Mouse (Mus musculus) brain, adult 2 months (tissue): ENCODE results near the gene Hcst.

Experiments
- DNase-seq: peaks from one replicate; pipeline ENCODE4 v3.0.0; 2011; ENCODE audit warnings: low read depth, low spot score

Gene Hcst

GRCm38 (mm10) chr7:30419561-30420499 lies at the start of gene Hcst:
Gene Hcst (minus strand): TSS chr7:30419854.
- DNase-seq: peak; percentile 34

DNA sequence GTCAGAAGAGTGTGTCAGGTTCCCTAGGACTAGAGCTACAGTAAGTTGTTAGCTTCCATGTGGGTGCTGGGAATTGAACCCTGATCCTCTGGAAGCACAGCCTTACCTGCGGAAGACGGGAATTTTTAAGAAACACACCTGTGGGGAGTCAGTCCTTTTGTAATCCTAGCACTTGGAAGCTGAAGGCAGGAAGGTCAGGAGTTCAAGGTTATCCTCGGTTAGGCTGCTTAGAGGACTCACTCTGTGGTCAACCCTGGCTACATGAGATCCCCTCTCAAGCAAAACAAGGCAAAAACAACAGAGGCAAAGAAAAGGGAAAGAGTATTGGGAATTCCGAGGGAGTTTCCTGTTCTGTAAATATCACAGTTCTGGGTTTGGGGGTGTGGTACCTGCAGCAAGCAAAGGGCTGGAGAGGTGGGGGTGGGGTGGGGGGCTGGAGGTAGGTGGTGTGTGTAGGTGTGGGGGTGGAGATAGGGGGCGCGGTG lies 45.2 kb upstream of the Hcst start:
- no peak for DNase-seq

DNA sequence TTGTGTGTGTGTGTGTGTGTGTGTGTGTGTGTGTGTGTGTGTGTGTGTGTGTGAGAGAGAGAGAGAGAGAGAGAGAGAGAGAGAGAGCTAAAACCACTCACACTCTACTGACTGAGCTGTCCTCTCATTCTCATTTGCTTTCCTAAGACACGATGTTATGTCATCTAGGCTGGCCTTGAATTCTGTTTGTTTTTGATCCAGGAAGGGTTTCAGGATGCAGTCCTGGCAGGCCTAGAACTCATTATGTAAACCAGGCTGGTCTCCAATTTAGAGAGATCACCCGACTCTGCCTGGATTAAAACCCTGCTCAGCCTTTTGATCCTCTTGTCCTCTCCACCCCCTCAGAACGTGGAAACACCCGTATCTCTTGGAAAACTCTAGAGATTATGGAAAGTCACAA lies 44.3 kb upstream of the Hcst start:
- no peak for DNase-seq

GRCm38 (mm10) chr7:30463568-30463967 lies 43.9 kb upstream of the Hcst start:
- no peak for DNase-seq

GRCm38 (mm10) chr7:30459484-30459883 lies 39.8 kb upstream of the Hcst start:
- no peak for DNase-seq

GRCm38 (mm10) chr7:30457629-30458330 lies 38.1 kb upstream of the Hcst start, which contains the start of the genes Kirrel2 and Nphs1:
Gene Kirrel2 (minus strand): TSS chr7:30457690.
Gene Nphs1 (plus strand): TSS chr7:30458315.
- DNase-seq: peak; percentile 73

- peak; percentile 36 for DNase-seq
These were observed 37.4 kb upstream of the Hcst start for GRCm38 (mm10) chr7:30456911-30457628.

DNA sequence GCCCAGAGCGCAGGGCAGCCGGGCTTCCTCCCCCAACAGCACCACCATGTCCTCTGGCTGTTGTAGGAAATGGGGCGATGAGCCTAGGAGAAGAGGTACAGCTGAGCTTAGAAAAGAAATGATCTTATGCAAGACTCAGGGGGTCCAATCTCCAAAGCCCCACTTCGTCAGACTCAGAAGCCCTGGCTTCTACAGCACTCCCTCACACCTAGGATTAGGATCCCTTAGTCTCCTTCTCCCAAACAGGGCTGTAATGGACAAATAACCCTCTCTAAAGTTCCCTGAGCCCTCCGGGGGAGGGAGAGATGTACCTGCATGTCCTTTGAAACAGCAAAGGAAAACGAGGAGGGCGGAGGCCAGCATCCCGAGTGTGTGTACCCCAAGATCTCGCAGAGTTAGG lies 36.8 kb upstream of the Hcst start:
- no peak for DNase-seq

- DNase-seq: no peak
These were observed 34.6 kb upstream of the Hcst start for GRCm38 (mm10) chr7:30454259-30454658.

GRCm38 (mm10) chr7:30453766-30454165 lies 34.1 kb upstream of the Hcst start:
- no peak for DNase-seq

DNA sequence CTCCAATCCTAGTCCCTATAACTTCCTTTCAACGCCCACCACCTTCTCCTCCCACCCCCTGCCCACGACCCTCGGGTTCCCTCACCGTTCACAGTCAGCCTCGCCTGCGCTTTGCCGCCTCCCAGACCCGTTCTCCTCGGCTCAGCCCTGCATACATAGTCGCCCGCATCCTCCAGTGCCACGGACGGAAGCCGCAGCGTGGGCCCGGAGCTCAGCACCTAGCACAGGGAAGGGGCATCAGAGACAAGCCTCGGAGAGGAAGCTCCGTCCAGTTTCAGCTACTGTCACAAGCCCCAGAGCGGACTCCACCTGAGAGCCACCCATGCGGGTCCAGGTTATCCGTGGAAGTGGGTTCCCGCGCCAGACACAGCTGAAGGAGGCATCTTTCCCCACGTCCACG lies 33.7 kb upstream of the Hcst start:
- no peak for DNase-seq

DNA sequence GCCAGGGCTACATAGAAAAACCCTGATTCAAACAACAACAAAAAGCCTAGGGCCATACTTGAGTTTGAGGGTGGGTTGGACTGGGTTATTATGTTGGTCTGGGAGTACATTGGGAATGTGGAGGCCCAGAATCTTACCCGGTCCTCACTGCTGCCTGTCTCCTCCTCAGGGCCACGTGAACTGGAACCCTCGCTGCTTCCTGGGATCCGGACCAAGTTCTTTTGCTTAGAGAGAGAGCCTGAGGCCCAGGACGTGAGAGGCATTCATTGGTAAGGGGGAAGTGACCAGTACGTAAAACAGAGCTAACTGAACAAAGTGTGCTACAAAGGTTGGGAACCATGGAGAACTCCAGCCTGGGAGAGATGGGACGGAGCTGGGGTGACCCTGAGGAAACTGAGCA lies 30.6 kb upstream of the Hcst start:
- no peak for DNase-seq

DNA sequence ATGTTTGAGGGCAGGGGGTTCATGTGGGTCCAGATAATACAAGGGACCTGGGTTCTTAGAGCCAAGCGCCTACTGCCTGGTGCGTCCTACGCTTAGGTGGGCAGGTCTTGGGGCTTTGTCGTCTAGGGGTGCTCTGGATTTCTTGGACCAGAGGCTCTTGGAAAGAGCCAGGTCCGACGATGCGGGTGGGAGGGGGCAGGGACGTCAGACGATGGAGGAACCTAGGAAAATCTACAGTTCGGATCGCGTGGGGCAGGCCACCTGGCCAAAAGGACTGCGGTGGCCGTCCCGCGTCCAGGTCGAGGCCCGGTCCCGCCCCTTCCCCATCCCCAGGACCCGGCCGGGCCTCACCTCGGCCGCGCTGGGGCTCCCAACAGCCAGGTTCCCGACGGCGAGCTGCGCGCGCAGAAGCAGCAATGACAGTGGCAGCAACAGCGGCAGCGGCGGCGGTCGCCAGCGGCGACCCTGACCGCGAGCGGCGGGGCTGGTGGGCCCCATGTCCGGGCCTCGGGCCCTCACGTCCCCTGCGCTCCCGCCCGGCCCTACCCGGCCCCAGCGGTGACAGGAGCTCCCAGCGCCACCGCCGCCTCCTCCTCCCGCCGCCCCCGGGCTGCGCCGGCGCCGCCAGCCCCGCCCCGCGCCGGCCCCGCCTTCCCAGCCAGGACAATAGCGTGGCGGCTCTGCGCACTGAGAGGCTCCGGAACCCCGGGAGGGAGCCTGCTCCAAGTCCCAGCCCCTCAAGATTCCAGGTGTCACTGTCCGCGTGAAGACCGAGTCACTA lies 25.5 kb upstream of the Hcst start, which contains the start of gene Aplp1:
Aplp1 (minus strand) TSS at position 565 of the 781 bp plus-strand sequence.
- DNase-seq: peak; percentile 88

DNA sequence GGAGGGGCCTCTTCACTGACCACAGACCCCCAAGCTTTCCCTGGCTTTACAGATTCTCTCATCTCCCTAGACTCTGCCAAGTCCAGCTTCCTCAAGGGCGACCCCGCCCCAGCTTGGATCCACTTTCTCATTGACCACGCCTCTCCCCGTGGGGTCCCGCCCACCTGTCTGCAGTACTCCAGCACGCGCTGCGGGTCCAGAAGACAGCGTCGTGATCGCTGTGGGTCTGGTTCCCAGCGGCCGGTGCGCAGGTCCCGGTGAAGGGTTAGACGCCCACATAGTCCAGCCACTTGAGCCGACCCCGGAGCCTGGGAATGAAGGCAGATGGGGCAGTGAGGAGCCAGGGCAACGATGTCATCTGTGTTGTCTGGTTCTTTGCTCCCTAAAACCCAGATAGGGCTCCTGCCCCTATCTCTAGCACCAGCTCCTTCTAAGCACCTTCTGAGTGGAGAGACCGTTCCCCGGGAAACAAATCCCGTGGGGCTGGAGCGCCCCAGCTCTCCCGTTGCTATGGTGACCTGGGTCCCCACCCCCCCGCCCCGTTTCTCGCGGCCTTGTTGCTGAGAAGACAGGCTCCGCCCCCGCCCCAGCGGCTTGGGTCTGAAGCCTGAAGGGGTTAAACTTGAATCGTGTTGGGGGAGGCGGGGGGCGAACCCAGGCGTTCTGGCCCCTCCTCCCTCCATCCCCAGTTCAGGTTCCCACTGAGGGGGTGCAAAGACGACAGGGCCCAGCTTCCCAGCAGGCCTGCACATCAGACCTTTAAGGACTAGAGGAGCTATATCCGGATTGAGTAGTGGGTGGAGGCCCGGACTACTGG lies 24.7 kb upstream of the Hcst start:
- peak; percentile 92 for DNase-seq

DNA sequence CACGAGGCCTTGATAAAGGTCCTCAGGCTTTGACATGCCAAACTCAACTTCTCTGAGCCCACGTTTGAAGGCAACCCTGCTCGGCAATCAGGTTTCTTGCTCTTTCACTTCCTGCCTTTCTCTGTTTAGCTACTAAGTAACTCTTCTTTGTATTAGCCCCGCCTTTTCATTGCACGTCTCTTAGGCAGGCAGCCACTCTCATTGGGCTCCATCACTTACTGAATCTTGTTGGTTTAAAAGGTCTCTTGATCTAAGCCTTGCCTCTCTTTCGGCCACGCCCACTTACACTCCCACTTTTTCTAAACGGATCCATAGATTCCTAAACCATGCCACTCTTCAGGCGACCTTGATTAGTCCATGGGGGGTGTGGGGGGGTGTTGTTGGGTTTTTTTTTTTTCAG lies 24.0 kb upstream of the Hcst start:
- DNase-seq: peak; percentile 67

DNA sequence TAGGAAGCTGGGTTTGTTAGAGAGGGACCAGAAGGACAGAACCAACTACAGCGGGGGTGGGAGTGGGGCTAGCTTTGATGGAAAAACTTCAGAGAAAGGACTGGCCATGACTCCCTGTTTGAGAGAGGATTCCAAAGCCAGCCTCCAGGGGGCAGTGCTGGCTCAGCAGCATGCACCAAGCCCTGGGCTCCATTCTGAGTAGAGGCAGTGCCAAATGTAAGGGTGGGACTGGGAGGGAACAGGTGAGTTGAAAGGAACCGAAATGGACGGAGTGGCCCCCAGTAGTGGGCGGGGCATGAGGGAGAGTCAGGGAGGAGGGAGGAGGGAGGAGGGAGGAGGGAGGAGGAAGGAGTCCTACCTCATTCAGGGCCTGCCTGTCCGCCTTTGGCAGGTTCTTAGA lies 21.0 kb upstream of the Hcst start:
- DNase-seq: peak; percentile 77

GRCm38 (mm10) chr7:30439734-30440133 lies 20.1 kb upstream of the Hcst start:
- DNase-seq: no peak

DNA sequence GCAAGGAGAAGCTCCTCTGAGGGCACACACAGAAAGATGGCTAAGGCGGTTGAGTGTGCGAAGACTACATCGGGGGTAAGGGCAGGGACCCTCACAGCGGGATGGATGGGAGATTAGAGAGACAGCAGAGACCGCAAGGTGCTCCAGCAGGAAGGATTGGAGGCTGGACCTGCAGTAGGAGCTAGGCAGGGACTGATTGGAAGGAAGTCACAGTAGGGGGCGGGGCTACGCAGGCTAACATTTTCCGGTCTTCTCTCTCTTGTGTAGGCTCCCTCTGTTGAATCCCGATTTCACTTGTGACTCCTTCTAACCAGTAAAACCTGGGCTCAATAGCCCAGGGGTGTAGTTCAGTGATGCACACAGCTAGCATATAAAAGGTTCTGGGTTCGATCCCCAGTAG lies 17.2 kb upstream of the Hcst start:
- DNase-seq: no peak

- no peak for DNase-seq
These were observed 15.5 kb upstream of the Hcst start for GRCm38 (mm10) chr7:30435156-30435555.

- no peak for DNase-seq
These were observed 15.0 kb upstream of the Hcst start for GRCm38 (mm10) chr7:30434701-30435100.
